Mouse (Mus musculus): ENCODE results near the gene Gimap5.

Gene Gimap5

GRCm38 (mm10) chr6:48745959-48746889 is at the start of gene Gimap5:
Gene Gimap5 (plus strand): TSS chr6:48746197.
- DNase-seq, result no peak

- no peak for DNase-seq
These were observed 49.0 kb upstream of the Gimap5 start for GRCm38 (mm10) chr6:48696830-48697554.

- DNase-seq, result no peak
These were observed 48.5 kb upstream of the Gimap5 start for GRCm38 (mm10) chr6:48697555-48697930.

- no peak for DNase-seq
These were observed 47.7 kb upstream of the Gimap5 start for GRCm38 (mm10) chr6:48698066-48698856.

GRCm38 (mm10) chr6:48698888-48699287 is 47.1 kb upstream of the Gimap5 start:
- DNase-seq, result no peak

- DNase-seq, result no peak
These were observed 45.5 kb upstream of the Gimap5 start for GRCm38 (mm10) chr6:48700251-48701075.

GRCm38 (mm10) chr6:48702146-48702545 is 43.9 kb upstream of the Gimap5 start:
- DNase-seq, result no peak

GRCm38 (mm10) chr6:48702601-48703000 is 43.4 kb upstream of the Gimap5 start:
- no peak for DNase-seq

GRCm38 (mm10) chr6:48704146-48704545 is 41.9 kb upstream of the Gimap5 start:
- no peak for DNase-seq

GRCm38 (mm10) chr6:48706130-48706529 is 39.9 kb upstream of the Gimap5 start:
- no peak for DNase-seq

- no peak for DNase-seq
These were observed 27.5 kb upstream of the Gimap5 start, which contains the start of the genes Gm28053 and Gimap7 for GRCm38 (mm10) chr6:48718455-48718854. Gene Gm28053 (plus strand): TSS chr6:48718607. Gene Gimap7 (plus strand): TSS chr6:48718621.

GRCm38 (mm10) chr6:48720326-48720725 is 25.7 kb upstream of the Gimap5 start:
- no peak for DNase-seq

GRCm38 (mm10) chr6:48723468-48723867 is 22.5 kb upstream of the Gimap5 start:
- no peak for DNase-seq

GRCm38 (mm10) chr6:48725476-48725875 is 20.5 kb upstream of the Gimap5 start:
- no peak for DNase-seq

- DNase-seq, result no peak
These were observed 18.2 kb upstream of the Gimap5 start for GRCm38 (mm10) chr6:48727761-48728160.

GRCm38 (mm10) chr6:48732864-48733304 is 13.1 kb upstream of the Gimap5 start:
- no peak for DNase-seq

GRCm38 (mm10) chr6:48733660-48734059 is 12.3 kb upstream of the Gimap5 start:
- DNase-seq, result no peak

- no peak for DNase-seq
These were observed 8.9 kb upstream of the Gimap5 start for GRCm38 (mm10) chr6:48737053-48737452.

- DNase-seq, result no peak
These were observed 8.3 kb upstream of the Gimap5 start for GRCm38 (mm10) chr6:48737688-48738087.

GRCm38 (mm10) chr6:48738961-48739779 is 6.8 kb upstream of the Gimap5 start, which contains the start of gene Gimap1:
Gene Gimap1 (plus strand): TSS chr6:48739054.
- DNase-seq, result no peak

- DNase-seq, result no peak
These were observed 6.3 kb upstream of the Gimap5 start for GRCm38 (mm10) chr6:48739780-48740055.
